Mouse (Mus musculus) A20 (cell line): ENCODE measurements around the gene Ern1.
A peak's percentile ranks its signal among the peaks of the same experiment; 100 is the strongest.
"Not testable (repeated sequence)": the region's sequence is repeated elsewhere in the genome, so short reads cannot be mapped to it uniquely, and the experiment has no call there.

ENCODE experiments used
- DNase-seq: peaks from one replicate; pipeline ENCODE4 v3.0.0-alpha.2; 2011; ENCODE audit warnings: low read depth, low spot score

The Ern1 gene

GRCm38 (mm10) chr11:106437543-106437942 is 50.1 kb downstream of the Ern1 start:
- DNase-seq, result no peak

GRCm38 (mm10) chr11:106437039-106437438 is 50.6 kb downstream of the Ern1 start:
- DNase-seq, result no peak

GRCm38 (mm10) chr11:106430392-106430791 is 57.3 kb downstream of the Ern1 start:
- peak; percentile 86 for DNase-seq

- no peak for DNase-seq
Measured at GRCm38 (mm10) chr11:106429689-106430088, 58.0 kb downstream of the Ern1 start.

GRCm38 (mm10) chr11:106428556-106428955 is 59.1 kb downstream of the Ern1 start:
- DNase-seq, result no peak

GRCm38 (mm10) chr11:106428106-106428505 is 59.5 kb downstream of the Ern1 start:
- peak; percentile 64 for DNase-seq

- no peak for DNase-seq
Measured at GRCm38 (mm10) chr11:106426447-106426846, 61.2 kb downstream of the Ern1 start.

- DNase-seq, result no peak
Measured at GRCm38 (mm10) chr11:106425201-106425600, 62.5 kb downstream of the Ern1 start.

- peak; percentile 60 for DNase-seq
Measured at GRCm38 (mm10) chr11:106419262-106420102, 68.2 kb downstream of the Ern1 start.

GRCm38 (mm10) chr11:106418622-106419196 is 68.9 kb downstream of the Ern1 start:
- peak; percentile 86 for DNase-seq

GRCm38 (mm10) chr11:106417860-106418259 is 69.8 kb downstream of the Ern1 start:
- DNase-seq, result no peak

- peak; percentile 52 for DNase-seq
Measured at GRCm38 (mm10) chr11:106416331-106416730, 71.3 kb downstream of the Ern1 start.

- no peak for DNase-seq
Measured at GRCm38 (mm10) chr11:106412641-106413360, 74.9 kb downstream of the Ern1 start.

GRCm38 (mm10) chr11:106411157-106411556 is 76.5 kb downstream of the Ern1 start:
- no peak for DNase-seq

- DNase-seq, result no peak
Measured at GRCm38 (mm10) chr11:106410507-106410906, 77.1 kb downstream of the Ern1 start.

GRCm38 (mm10) chr11:106410011-106410410 is 77.6 kb downstream of the Ern1 start:
- DNase-seq, result no peak

- no peak for DNase-seq
Measured at GRCm38 (mm10) chr11:106398481-106398880, 89.2 kb downstream of the Ern1 start.

GRCm38 (mm10) chr11:106397656-106398055 is 90.0 kb downstream of the Ern1 start:
- peak; percentile 55 for DNase-seq

GRCm38 (mm10) chr11:106394055-106394454 is 93.6 kb downstream of the Ern1 start:
- DNase-seq, result not testable (repeated sequence)

GRCm38 (mm10) chr11:106393331-106393616 is 94.4 kb downstream of the Ern1 start:
- no peak for DNase-seq

- DNase-seq, result no peak
Measured at GRCm38 (mm10) chr11:106392597-106393330, 94.9 kb downstream of the Ern1 start.
